Mouse (Mus musculus): Measurements from ENCODE around the gene Crip1. TPM values are rescaled to one million over a fixed set of nuclear protein-coding genes. Genes with fewer than 3 reads are reported as not detected.

The Crip1 gene
- total RNA-seq (2021): 10 to 100 TPM; 12.4 to 15.2 TPM

DNA sequence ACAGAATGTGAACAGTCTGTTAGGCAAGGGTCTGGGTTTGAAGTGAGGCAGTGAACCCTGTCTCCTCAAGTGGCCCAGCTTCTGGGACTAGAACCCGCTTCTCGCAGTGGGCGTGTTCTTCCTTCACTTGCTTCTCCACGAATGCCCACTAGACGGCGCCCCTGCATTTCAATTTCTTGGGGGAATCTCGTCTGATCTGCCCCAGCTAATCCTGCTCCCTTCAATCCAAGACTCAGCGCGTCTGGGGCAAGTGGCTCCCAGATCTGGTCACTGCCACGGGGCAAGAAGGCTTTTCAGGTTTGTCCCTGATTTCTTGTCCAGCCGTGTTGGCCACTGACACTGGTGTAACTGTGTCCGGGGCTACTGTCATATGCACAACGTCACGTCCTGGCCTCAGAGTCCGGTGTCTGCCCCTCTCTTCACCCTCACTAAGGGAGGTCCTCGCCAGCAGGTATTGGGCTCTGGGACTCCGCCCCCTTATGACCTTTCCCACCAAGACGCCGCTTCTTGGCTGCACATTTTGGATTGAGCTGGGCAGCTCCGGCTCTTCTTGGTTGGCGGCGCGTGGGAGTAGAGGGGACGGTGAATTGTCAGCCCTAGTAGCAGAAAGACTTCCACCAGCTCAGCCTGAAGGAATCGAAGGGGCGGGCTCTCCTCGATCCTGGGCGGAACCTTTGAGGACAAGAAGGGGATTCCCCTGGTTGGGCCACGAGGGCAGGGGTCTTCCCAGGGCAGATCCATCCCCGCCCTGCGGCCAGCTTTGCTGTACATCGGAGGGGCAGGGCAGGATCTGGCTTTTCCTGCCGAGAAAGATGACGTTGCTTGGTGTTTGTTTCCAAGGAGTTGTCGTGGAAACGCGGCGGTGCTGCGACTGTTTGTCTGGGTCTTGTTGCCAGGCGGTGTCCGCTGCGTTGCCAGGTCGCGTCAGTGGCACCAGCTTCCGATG lies at the start of gene Crip1:
Crip1 (plus strand) TSS at position 205 of the 946 bp plus-strand sequence.
- peak; percentile 76 to 85 for DNase-seq (ENCODE audit: low spot score in 2 of 2)
- intact Hi-C loops (cut with DNase I): loop anchor here (1.0 kb wide), 1 partner anchor 41 kb away; no protein-coding TSS in a partner anchor

DNA sequence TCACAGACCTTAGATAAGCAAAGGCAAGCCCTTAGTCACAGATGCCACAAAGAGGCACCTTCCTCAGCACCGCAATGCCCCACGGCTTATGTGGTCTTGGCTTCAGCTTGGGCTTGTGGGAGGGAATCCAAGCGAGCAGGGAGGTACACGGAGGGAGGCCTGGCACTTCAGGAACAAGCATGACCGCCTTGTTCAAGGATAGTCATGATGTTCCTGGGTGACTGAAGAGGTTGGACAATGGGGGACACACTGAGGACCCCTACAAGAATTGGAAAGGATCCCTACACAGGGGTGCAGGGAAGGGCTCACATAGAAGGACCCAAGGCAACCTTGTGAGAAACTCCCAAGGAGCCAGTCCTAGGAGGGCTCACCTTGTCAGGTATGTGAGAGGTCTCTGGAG lies 49.1 kb upstream of the Crip1 start:
- no peak for DNase-seq (ENCODE audit: low spot score in 2 of 2)
- intact Hi-C loops (cut with DNase I): loop anchor here (5.0 kb wide), 1 partner anchor 95 kb away; the partner anchor contains the start of gene Brf1

GRCm38 (mm10) chr12:113097749-113098281 lies 48.3 kb upstream of the Crip1 start, which contains the start of gene Mta1:
Gene Mta1 (plus strand): TSS chr12:113098278.
- intact Hi-C loops (cut with DNase I): loop anchor here (2.0 to 5.0 kb wide), 2 partner anchors 23 to 96 kb away; partner anchors contain the start of genes Brf1 and Tex22
- peak in 1 of 2 experiments; percentile 51 for DNase-seq (ENCODE audit: low spot score in 2 of 2)

DNA sequence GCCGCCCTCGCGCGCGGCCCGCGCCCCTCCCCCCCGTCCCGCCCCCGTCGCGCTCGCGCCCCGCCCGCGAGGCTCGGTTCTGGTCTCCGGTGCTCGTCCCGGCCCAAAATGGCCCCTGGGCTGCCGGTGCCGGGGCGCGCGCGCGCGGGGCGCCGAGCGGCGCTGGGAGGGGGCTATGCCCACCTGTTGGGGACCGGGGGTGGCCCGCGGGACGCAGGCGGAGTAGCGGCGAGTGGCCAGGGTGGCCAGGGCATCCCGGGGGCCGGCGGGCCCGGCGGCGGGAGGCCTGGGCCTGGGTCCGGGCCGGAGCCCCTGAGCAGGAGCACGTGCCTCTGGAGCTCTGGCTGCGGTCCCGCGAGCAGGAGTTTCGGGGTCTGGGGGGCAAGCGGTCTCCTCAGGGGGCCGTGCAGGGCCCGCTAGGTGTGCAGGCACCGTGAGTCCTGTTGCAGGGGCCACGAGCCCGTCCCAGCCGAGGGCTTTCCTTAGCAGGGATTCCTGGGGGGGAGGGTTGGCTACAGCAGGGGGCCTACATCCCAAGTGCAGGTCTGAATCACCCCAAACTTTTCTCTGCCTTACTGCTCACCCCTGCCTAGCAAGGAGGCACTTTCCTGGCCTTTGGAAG lies 47.5 kb upstream of the Crip1 start:
- intact Hi-C loops (cut with DNase I): loop anchor here (2.0 to 5.0 kb wide), 2 partner anchors 24 to 96 kb away; partner anchors contain the start of genes Brf1 and Tex22
- DNase-seq (ENCODE audit: low spot score in 2 of 2): no peak

- intact Hi-C loops (cut with DNase I): loop anchor here (2.0 to 5.0 kb wide), 3 partner anchors 25 to 97 kb away; partner anchors contain the start of genes Brf1 and Tex22
- no peak for DNase-seq (ENCODE audit: low spot score in 2 of 2)
These were observed 46.5 kb upstream of the Crip1 start for GRCm38 (mm10) chr12:113099470-113100237.

GRCm38 (mm10) chr12:113100448-113101076 lies 45.6 kb upstream of the Crip1 start:
- no peak for DNase-seq (ENCODE audit: low spot score in 2 of 2)
- intact Hi-C loops (cut with DNase I): loop anchor here (5.0 kb wide), 1 partner anchor 83 kb away; no protein-coding TSS in a partner anchor

- intact Hi-C loops (cut with DNase I): loop anchor here (5.0 kb wide), 1 partner anchor 84 kb away; no protein-coding TSS in a partner anchor
- no peak for DNase-seq (ENCODE audit: low spot score in 2 of 2)
These were observed 44.7 kb upstream of the Crip1 start for GRCm38 (mm10) chr12:113101251-113101960.

DNA sequence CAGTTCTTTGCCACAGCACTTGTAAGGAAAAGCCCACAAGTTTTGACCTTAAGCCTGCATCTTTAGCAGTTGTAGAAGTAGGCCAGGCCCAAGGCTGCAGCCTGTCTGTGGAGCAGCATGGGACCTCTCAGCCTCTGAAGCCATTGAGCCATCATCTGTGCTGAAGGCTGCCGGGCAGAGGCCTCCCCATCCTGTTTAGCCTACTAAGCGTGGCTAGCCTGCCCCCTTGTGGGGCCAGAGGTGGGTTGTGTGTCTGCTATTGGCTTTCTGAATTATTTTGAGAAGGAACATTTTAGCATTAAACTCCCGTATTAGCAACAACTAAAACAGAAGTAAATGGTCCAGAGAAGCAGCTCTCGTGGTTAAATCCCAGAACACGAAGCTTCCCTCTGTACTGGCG lies 43.7 kb upstream of the Crip1 start:
- DNase-seq (ENCODE audit: low spot score in 2 of 2): peak; percentile 49 to 61
- intact Hi-C loops (cut with DNase I): loop anchor here (5.0 kb wide), 1 partner anchor 85 kb away; no protein-coding TSS in a partner anchor

DNA sequence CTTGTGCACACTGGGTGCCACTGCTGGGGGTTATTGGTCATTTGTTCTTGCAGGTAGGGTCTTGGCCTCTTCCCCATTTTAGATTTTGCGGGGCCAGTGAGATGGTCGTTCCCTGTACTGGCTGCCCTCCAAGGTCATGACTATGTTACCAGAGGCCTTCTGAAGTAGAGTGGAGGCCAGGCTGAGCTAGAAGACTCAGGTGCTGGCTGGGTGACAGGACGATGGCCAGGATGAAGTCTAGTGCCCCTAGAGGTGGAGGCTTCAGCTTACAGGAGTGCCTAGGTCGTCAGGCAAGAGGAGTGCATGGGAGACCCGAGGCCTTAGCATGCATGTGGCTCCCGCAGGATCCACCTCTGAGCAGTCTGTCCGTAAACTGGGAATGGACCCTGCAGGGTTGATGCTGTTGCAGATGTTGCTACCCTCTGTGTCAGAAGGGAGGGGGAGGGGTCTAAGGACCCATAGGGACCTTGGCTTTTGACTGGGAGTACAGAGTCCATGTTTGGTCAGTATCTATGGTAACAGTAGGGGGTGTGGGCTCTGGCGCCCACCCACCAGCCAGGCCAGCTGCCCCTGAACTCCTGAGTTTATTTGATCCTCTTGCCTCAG lies 42.2 kb upstream of the Crip1 start:
- intact Hi-C loops (cut with DNase I): loop anchor here (5.0 kb wide), 1 partner anchor 87 kb away; no protein-coding TSS in a partner anchor
- no peak for DNase-seq (ENCODE audit: low spot score in 2 of 2)

DNA sequence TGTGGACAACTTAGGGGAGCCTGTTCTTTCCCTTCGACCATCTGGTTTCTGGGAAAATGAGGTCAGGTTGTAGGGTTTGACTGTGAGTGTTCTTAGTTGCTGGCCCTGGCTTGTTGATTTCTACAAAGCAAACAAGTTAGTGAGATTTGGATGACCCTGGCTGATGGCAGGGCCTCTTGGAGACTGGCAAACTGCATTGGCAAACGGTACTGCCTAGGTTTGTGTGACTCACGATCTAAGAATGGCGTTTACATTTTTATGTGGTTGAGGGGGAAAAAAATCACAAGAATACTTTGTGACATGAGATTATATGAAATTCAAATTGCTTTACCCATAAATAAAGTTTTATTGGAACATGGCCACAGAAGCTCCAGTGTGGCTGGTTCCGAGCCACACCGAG lies 39.7 kb upstream of the Crip1 start:
- intact Hi-C loops (cut with DNase I): no loop called here
- DNase-seq (ENCODE audit: low spot score in 2 of 2): peak in 1 of 2 experiments; percentile 76

DNA sequence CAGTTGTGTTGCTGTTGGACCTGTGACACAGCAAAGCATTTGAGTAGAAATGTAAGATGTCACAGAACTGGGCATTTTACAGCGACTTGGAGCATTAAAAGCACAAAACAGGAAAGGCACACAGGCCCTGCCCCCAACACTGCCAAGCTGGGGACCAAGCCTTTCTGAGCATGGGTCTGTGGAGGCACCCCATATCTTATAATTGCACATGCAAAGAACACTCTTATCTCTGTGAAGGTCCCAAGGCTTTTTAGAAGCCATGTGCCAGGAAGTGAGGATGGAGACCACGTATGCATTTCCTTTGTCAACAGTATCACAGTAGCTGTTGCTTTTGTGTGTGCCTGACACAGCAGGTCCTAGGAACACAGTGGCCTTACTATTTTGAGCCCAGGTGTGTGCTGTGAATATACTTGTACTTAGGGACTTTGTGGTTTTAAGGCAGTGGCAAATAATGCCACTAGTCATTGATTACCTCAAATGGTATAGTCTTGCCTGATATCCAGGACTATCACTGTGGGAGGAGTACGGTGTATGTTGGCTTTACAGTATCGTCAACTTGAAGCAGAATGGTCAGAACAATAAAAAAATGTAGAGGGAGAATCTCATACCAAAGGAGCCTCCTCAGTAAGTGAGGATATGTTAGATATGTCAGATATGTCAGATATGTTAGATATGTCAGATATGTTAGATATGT lies 38.5 kb upstream of the Crip1 start:
- DNase-seq (ENCODE audit: low spot score in 2 of 2): no peak
- intact Hi-C loops (cut with DNase I): no loop called here

GRCm38 (mm10) chr12:113108528-113109283 lies 37.4 kb upstream of the Crip1 start:
- intact Hi-C loops (cut with DNase I): no loop called here
- no peak for DNase-seq (ENCODE audit: low spot score in 2 of 2)

- DNase-seq (ENCODE audit: low spot score in 2 of 2): peak in 1 of 2 experiments; percentile 66
- intact Hi-C loops (cut with DNase I): no loop called here
These were observed 36.3 kb upstream of the Crip1 start for GRCm38 (mm10) chr12:113109801-113110200.

GRCm38 (mm10) chr12:113114141-113114540 lies 32.0 kb upstream of the Crip1 start:
- DNase-seq (ENCODE audit: low spot score in 2 of 2): no peak
- intact Hi-C loops (cut with DNase I): no loop called here

DNA sequence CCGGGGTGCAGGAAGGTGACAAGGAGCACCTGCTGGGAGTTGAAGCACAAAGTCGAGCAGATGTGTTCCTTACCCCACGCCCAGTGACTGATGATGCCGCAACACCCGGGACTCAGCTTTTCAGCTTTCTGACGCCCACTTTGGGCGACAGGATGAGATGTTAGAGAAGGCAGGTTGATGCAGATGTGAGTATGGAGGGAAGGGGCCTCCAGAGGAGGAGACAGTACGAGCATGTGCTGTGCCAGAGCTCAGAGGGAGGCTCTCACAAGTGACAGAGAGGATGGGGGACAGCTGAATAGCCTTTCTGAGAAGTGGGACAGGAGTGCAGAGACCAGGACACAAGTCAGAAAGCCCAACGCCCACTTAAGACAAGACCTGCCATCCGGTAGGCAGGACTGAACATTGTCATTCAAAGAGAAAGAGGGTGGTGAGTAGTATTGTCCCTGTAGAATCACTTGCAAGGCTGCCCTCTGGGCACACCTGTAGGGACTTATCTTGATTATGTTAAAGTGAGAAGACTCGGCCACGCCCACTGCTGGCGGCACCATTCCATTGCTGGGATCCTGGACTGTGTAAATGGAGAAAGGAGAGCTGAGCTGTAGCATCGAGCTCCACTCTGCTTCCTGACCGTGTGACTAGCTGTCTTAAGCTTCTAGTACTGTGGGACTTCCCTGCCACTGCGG lies 31.1 kb upstream of the Crip1 start:
- intact Hi-C loops (cut with DNase I): no loop called here
- no peak for DNase-seq (ENCODE audit: low spot score in 2 of 2)

Data from left cerebral cortex, postnatal 25 days (tissue).